Mouse (Mus musculus) liver, embryonic 11.5 days (tissue): ENCODE measurements around the gene Sp3. TPM values are rescaled to one million over a fixed set of nuclear protein-coding genes. Genes with fewer than 3 reads are reported as not detected.

Experiments
- ATAC-seq: fragments of 200-750 bp; cut with Nextera tagmentation; replicated peaks from 2 replicates; pipeline ENCODE4 v1.8.0; 2017; ENCODE audit warnings: moderate number of reproducible peaks, mild to moderate bottlenecking, moderate TSS enrichment, moderate library complexity; ENCODE audit not compliant: low FRiP score
- DNase-seq: peaks from one replicate; pipeline ENCODE4 v3.0.0-alpha.2; 2017; ENCODE audit warnings: low spot score
- H3K27ac ChIP-seq: fragments of 300-500 bp; sonication (generic); 2 replicates; pipeline ENCODE4 v1.5.1; 2014; ENCODE audit warnings: mild to moderate bottlenecking, low read depth, low read length, control low read depth
- H3K27me3 ChIP-seq: fragments of 300-500 bp; sonication (generic); replicated peaks from 2 replicates; pipeline ENCODE4 v1.6.1; 2014; ENCODE audit warnings: low read length, mixed read lengths; ENCODE audit not compliant: control insufficient read depth, insufficient read depth
- H3K36me3 ChIP-seq: fragments of 300-500 bp; sonication (generic); 2 replicates; pipeline ENCODE4 v1.6.1; 2014; ENCODE audit warnings: mild to moderate bottlenecking, low read length, moderate library complexity, mixed read lengths; ENCODE audit not compliant: control insufficient read depth, insufficient read depth
- H3K4me1 ChIP-seq: fragments of 300-500 bp; sonication (generic); replicated peaks from 2 replicates; pipeline ENCODE4 v1.6.1; 2014; ENCODE audit warnings: low read length, mixed read lengths; ENCODE audit not compliant: control insufficient read depth, insufficient read depth
- H3K4me2 ChIP-seq: fragments of 300-500 bp; sonication (generic); 2 replicates; pipeline ENCODE4 v1.6.1; 2014; ENCODE audit warnings: mild to moderate bottlenecking, control low read depth, moderate library complexity
- H3K4me3 ChIP-seq: fragments of 300-500 bp; sonication (generic); 2 replicates; pipeline ENCODE4 v1.5.1; 2014; ENCODE audit warnings: low read depth, low read length, control low read depth
- H3K9ac ChIP-seq: fragments of 300-500 bp; sonication (generic); 2 replicates; pipeline ENCODE4 v1.6.1; 2014; ENCODE audit warnings: low read depth, low read length, control low read depth
- H3K9me3 ChIP-seq: fragments of 300-500 bp; sonication (generic); 2 replicates; pipeline ENCODE4 v1.6.1; 2016; ENCODE audit warnings: low read length, inconsistent platforms, mixed read lengths; ENCODE audit not compliant: control insufficient read depth
- WGBS: fragments of 180-500 bp; shearing (Covaris S2); extraction: QIAGEN DNeasy Blood & Tissue Kit; methylation state at CpG from one replicate; pipeline ENCODE4 v1.1.7; 2014; 5-methylcytosine and 5-hydroxymethylcytosine counted together
- polyA plus RNA-seq: library from polyadenylated mRNA; unstranded; fragments of >200 nt; fragmentation: Nextera tagmentation; extraction: Ambion mirVana; gene quantifications from 2 replicates; pipeline ENCODE4 v1.2.1, GENCODE M21; 2014

Sp3 gene
- polyA plus RNA-seq, 1 experiment from 2014 or later, result 49.6 TPM

DNA sequence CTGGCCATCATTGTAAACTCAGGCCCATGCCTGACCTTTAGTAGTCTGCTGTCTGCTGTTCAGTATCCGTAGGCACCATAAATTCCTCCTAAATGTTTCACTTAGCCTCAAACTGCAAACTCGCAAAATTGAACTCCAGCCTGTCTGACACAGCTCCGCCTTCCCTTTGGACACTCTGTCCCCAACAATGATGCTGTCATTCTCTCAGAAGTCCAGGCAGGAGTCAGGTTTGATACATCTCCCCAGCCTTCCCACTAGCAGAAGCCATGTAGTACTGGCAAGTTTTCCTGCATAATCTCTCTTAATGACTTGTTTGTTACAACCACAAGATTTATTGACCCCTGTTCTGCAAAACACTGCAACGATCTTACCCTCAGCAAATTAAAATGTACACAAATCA, 4.6 kb upstream of the Sp3 start:
- Histone ChIP-seq H3K4me1 (peaks cover 4% of the 10 kb centered on the region; the same call in 1 of the 2 replicates), H3K27me3 (no peaks in the 10 kb centered on the region), H3K36me3 (0 out of 2 replicates have a peak, but pooled peaks cover 2% of the 10 kb centered on the region), H3K27ac (no peak overlapping the region), H3K4me3 (no peak overlapping the region), H3K9me3 (peaks cover 5% of the 10 kb centered on the region), H3K4me2 (no peak overlapping the region), H3K9ac (no peak overlapping the region)
- ATAC-seq (no peak), DNase-seq (no peak)
- WGBS, result 73% methylated on average over 4 of the region's 4 CpGs

DNA sequence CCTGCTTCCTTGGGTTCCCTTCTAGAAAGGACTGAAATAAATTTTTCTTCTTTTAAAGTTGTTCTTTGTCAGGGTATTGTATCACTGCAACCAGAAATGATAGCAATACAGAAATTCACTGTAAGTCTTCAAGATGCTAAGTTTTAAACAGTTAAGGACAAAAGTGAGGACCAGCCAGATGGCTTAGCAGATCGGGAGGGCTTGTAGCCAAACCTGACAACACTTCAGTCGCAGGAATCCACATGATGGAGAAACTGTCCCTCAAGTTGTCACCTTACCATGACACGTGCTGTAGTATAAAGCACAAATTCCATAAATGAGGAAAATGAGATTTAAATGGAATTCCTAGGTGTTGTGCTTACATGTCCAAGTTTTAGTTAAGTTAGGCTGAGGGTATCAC, 3.0 kb upstream of the Sp3 start:
- no peak overlapping the region for H3K4me3 ChIP-seq
- WGBS, result 83% methylated on average over 3 of the region's 3 CpGs
- no peaks in the 10 kb centered on the region for H3K36me3 ChIP-seq
- no peak overlapping the region for H3K9ac ChIP-seq
- H3K4me1 ChIP-seq, result peaks cover 4% of the 10 kb centered on the region; the same call in 1 of the 2 replicates
- no peaks in the 10 kb centered on the region for H3K9me3 ChIP-seq
- H3K27ac ChIP-seq, result no peak overlapping the region
- ATAC-seq (no peak), DNase-seq (no peak)
- H3K4me2 ChIP-seq, result no peak overlapping the region
- H3K27me3 ChIP-seq, result no peaks in the 10 kb centered on the region

DNA sequence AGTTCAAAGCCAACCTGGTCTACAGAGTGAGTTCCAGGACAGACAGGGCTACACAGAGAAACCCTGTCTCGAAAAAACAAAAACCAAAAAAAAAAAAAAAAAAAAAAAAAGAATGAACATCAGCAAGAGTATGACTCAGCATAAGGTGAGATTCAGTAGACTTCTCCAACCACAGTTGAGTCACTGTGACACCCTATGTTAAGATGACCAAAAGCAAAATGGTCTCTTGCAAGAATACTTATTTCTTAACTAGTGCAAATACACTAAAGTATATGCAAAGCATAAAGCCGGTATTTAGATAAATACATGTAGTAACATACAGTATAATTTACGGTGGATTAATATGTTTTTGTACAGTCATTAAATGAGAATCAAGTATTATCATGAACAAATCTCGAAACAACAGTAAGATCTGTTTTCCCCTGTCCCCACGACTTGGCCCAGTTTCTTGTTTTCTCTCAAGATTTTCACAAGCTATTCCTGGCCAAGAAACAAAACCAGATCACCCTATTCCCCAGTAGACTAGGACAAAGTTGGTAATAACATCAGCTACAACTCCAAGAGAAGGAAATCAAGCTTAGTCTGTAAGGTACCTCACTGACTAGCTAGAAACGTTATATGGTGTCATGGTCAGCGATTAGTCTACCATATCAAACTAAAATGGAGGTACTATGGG, 2.0 kb upstream of the Sp3 start:
- Histone ChIP-seq H3K4me1 (peaks cover 6% of the 10 kb centered on the region; the same call in 1 of the 2 replicates), H3K9me3 (no peaks in the 10 kb centered on the region), H3K4me3 (no peak overlapping the region), H3K27ac (no peak overlapping the region), H3K36me3 (no peaks in the 10 kb centered on the region), H3K4me2 (no peak overlapping the region), H3K27me3 (no peaks in the 10 kb centered on the region), H3K9ac (no peak overlapping the region)
- ATAC-seq, result no peak
- DNase-seq, result no peak
- WGBS, result 92% methylated on average over 7 of the region's 7 CpGs

DNA sequence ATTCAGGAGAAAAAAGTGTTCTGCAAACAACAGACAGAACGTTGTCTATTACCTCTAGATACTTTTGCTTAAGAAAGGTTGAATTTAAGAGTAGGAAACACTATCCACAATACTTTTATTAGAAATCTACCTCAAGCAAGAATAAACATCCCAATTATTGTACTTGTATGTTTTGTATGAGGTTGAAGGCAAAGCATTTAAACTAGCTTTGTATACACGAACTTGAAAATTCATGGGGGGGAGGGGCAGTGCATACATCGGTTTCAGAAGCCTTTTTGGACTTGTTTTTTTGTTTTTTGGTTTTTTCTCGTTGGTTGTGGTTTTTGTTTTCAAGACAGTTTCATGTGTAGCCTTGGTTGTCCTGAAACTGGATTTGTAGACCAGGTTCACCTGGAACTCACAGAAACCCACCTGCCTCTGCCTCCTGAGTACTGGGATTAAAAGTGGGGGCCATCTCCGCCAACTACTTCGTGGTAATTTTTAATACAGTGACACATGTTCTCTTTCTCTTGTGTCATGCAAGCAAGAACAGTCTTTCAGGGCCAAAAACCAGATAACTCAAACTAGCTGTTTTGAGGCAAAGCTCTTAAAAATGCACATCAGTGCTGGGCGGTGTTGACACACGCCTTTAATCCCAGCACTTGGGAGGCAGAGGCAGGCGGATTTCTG, 1.3 kb upstream of the Sp3 start:
- Histone ChIP-seq H3K4me1 (peaks cover 10% of the 10 kb centered on the region; the same call in 1 of the 2 replicates), H3K4me3 (peak overlapping the region; percentile 99), H3K27ac (no peak overlapping the region; the same call in 1 of the 2 replicates), H3K4me2 (peak overlapping the region; percentile 68), H3K27me3 (no peaks in the 10 kb centered on the region), H3K9me3 (no peaks in the 10 kb centered on the region), H3K9ac (no peak overlapping the region), H3K36me3 (no peaks in the 10 kb centered on the region)
- no peak for ATAC-seq
- no peak for DNase-seq
- WGBS, result 74% methylated on average over 9 of the region's 9 CpGs

DNA sequence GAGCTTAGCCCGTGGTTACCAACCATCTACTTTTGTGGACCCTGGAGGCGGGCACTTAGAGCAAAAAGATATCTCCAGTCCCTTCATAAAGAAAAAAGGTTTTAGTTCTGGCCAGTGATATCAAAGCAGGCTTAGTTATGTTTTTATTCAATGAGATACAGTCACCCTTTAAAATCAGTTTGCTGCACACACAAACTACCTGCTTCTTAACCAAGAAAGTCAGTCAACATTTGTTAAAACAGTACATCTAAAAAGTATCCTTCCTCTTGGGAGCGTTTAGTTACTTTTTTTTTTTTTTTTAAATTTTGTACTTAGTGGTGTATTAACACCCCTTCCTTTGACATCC, 802 bp upstream of the Sp3 start:
- H3K4me3 ChIP-seq, result peak overlapping the region; percentile 99
- no peaks in the 10 kb centered on the region for H3K36me3 ChIP-seq
- H3K9ac ChIP-seq, result peak overlapping the region; percentile 100
- peak overlapping the region; percentile 100 for H3K27ac ChIP-seq
- WGBS, result 11% methylated on average over 3 of the region's 3 CpGs
- H3K9me3 ChIP-seq, result no peaks in the 10 kb centered on the region
- peaks cover 14% of the 10 kb centered on the region for H3K4me1 ChIP-seq
- no peaks in the 10 kb centered on the region for H3K27me3 ChIP-seq
- DNase-seq, result no peak
- no peak for ATAC-seq
- peak overlapping the region; percentile 68 for H3K4me2 ChIP-seq

DNA sequence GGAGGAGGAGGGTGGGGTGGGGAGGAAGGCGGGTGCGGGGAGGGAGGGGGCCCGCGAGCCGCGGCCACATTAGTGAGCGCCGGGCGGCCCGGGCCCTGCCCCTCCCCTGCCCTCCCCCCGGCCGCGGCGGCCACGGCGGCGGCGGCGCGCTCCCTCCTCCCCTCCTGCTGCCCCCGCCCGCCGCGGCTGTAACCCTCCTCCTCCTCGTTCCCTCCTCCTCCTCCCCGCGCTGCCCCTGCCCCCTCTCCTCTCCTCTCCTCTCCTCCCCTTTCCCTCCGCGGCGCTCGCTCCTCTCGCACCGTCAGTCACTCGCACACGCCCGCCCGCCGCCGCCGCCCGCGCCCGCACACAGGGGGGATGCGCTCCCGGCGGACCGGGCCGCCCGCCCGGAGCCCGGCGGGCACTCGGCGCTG, 581 bp downstream of the Sp3 start:
- H3K36me3 ChIP-seq, result no peaks in the 10 kb centered on the region
- WGBS, result 1% methylated on average over 23 of the region's 54 CpGs
- H3K9ac ChIP-seq, result peak overlapping the region; percentile 100
- H3K4me1 ChIP-seq, result peaks cover 20% of the 10 kb centered on the region
- DNase-seq (peak; percentile 90), ATAC-seq (peak; percentile 75)
- peak overlapping the region; percentile 92 for H3K4me2 ChIP-seq
- H3K27me3 ChIP-seq, result no peaks in the 10 kb centered on the region
- peak overlapping the region; percentile 100 for H3K27ac ChIP-seq
- no peaks in the 10 kb centered on the region for H3K9me3 ChIP-seq
- H3K4me3 ChIP-seq, result peak overlapping the region; percentile 99

DNA sequence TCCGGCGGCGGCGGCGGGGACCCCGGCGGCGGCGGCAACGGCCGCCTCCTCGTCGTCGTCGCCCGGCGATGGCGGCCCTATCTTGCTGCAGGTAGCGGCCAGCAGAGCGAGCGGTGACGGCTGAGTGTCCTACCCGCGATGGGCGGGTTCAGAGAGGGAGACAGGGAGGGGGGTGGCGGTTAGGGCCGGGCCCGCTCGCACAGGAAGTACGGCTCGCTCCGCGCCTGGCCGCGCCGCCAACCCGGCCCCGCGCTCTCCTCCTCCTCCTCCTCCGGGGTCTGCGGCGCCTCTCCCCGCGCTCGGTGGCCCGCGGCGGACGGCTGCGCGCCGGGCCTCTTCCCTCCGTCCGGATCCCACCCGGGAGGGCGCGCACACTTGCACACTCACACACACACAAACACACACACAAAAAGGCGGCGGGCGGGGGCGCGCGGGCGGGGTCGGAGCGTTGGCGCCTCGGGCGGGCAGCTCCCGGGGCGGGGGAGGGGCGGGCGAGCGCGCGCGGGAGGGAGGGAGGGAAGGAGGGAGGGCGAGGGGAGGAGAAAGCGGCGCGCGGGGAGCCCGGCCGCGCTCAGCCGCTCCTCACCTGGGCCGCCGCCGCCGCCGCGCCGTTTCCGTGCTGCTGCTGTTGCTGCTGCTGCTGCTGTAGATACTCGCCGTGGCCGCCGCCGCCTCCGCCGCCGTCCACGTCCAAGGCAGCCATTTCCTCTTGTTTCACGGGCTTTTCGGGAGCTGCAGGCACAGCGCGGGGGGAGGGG, 1.2 kb downstream of the Sp3 start:
- H3K9me3 ChIP-seq, result no peaks in the 10 kb centered on the region
- peak overlapping the region; percentile 100 for H3K27ac ChIP-seq
- H3K27me3 ChIP-seq, result no peaks in the 10 kb centered on the region
- peak overlapping the region; percentile 92 for H3K4me2 ChIP-seq
- WGBS, result 0% methylated on average over 62 of the region's 107 CpGs
- peaks cover 20% of the 10 kb centered on the region for H3K4me1 ChIP-seq
- peak overlapping the region; percentile 100 for H3K9ac ChIP-seq
- no peaks in the 10 kb centered on the region for H3K36me3 ChIP-seq
- ATAC-seq (peak; percentile 85), DNase-seq (peak; percentile 95)
- H3K4me3 ChIP-seq, result peak overlapping the region; percentile 99

DNA sequence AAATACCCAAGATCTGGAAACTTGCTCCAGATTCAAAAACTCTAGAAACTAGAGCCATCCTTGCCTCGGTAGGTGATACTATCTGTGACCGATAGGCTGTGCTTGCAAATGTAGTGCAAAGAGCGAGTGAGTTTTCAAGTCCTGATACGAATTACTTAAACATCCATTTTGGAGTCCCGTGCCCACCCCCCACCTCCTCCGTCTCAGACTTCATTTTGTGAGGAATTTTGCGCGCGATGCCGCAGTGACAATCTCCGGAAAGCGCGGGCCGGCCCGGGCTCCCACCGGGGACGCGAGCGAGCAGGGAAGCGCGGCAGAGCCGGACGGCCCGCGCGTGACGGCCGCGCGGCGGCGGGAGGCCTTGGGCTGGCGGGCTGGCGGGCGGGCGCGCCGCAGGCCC, 1.8 kb downstream of the Sp3 start:
- no peaks in the 10 kb centered on the region for H3K9me3 ChIP-seq
- no peaks in the 10 kb centered on the region for H3K36me3 ChIP-seq
- peak overlapping the region; percentile 92 for H3K4me2 ChIP-seq
- peak overlapping the region; percentile 100 for H3K27ac ChIP-seq
- peaks cover 20% of the 10 kb centered on the region for H3K4me1 ChIP-seq
- peak overlapping the region; percentile 99 for H3K4me3 ChIP-seq
- H3K9ac ChIP-seq, result peak overlapping the region; percentile 100
- DNase-seq (peak; percentile 69), ATAC-seq (peak; percentile 14)
- under 1% methylated on average over 37 of the region's 38 CpGs for WGBS
- H3K27me3 ChIP-seq, result no peaks in the 10 kb centered on the region
